Mouse (Mus musculus) cortical plate, adult 2 months (tissue): ENCODE results near the gene Was.

Experiments
- CTCF ChIP-seq: fragments of 200-500 bp; IDR thresholded peaks from 2 replicates; pipeline ENCODE4 v1.5.1; 2011; ENCODE audit warnings: mild to moderate bottlenecking, control low read depth, low read length; ENCODE audit not compliant: insufficient read depth; ENCODE audit errors: extremely low read depth
- POLR2A ChIP-seq: fragments of 200-500 bp; IDR thresholded peaks from 2 replicates; pipeline ENCODE4 v1.6.1; 2011; ENCODE audit warnings: mild to moderate bottlenecking, low read length, control low read depth; ENCODE audit not compliant: insufficient read depth; ENCODE audit errors: extremely low read depth

- TF ChIP-seq CTCF (no peak), POLR2A (no peak)
These were observed 16.3 kb downstream of the Was start for GRCm38 (mm10) chrX:8073881-8074429.
